Mouse (Mus musculus) limb, embryonic 14.5 days (tissue): Measurements from ENCODE around the gene Ppt2. TPM values are rescaled to one million over a fixed set of nuclear protein-coding genes. Genes with fewer than 3 reads are reported as not detected.

ENCODE experiments used
- ATAC-seq: fragments of 200-750 bp; cut with Nextera tagmentation; 2 replicates; pipeline ENCODE4 v1.8.0; 2017; ENCODE audit warnings: low read depth, moderate number of reproducible peaks, moderate TSS enrichment; ENCODE audit not compliant: low FRiP score
- DNase-seq: peaks from one replicate; pipeline ENCODE4 v3.0.0-alpha.2; 2015; ENCODE audit warnings: low spot score
- H3K27ac ChIP-seq: fragments of 300-500 bp; sonication (generic); replicated peaks from 2 replicates; pipeline ENCODE4 v1.5.1; 2014; ENCODE audit warnings: low read depth, mild to moderate bottlenecking, low read length, moderate library complexity, mixed read lengths
- H3K27me3 ChIP-seq: fragments of 300-500 bp; sonication (generic); 2 replicates; pipeline ENCODE4 v1.6.1; 2014; ENCODE audit warnings: low read length, mixed read lengths; ENCODE audit not compliant: control insufficient read depth, insufficient read depth
- H3K36me3 ChIP-seq: fragments of 300-500 bp; sonication (generic); 2 replicates; pipeline ENCODE4 v1.6.1; 2014; ENCODE audit warnings: mild to moderate bottlenecking, low read length, moderate library complexity, mixed read lengths; ENCODE audit not compliant: control insufficient read depth, insufficient read depth
- H3K4me1 ChIP-seq: fragments of 300-500 bp; sonication (generic); 2 replicates; pipeline ENCODE4 v1.6.1; 2014; ENCODE audit warnings: antibody characterized with exemption, low read length, mixed read lengths; ENCODE audit not compliant: control insufficient read depth, insufficient read depth
- H3K4me2 ChIP-seq: fragments of 300-500 bp; sonication (generic); replicated peaks from 2 replicates; pipeline ENCODE4 v1.6.1; 2014; ENCODE audit warnings: low read depth, mild to moderate bottlenecking, low read length, moderate library complexity; ENCODE audit not compliant: severe bottlenecking
- H3K4me3 ChIP-seq: fragments of 300-500 bp; sonication (generic); replicated peaks from 2 replicates; pipeline ENCODE4 v1.5.1; 2014; ENCODE audit warnings: low read length
- H3K9ac ChIP-seq: fragments of 300-500 bp; sonication (generic); 2 replicates; pipeline ENCODE4 v1.6.1; 2014; ENCODE audit warnings: mild to moderate bottlenecking, low read depth, low read length, moderate library complexity; ENCODE audit not compliant: severe bottlenecking
- H3K9me3 ChIP-seq: fragments of 300-500 bp; sonication (generic); 2 replicates; pipeline ENCODE4 v1.6.1; 2016; ENCODE audit warnings: low read length; ENCODE audit not compliant: control insufficient read depth
- POLR2A ChIP-seq: fragments of 200-500 bp; IDR thresholded peaks from 2 replicates; pipeline ENCODE4 v1.8.0; 2012; ENCODE audit warnings: inconsistent platforms, mild to moderate bottlenecking, moderate library complexity, borderline replicate concordance; ENCODE audit not compliant: insufficient read depth, insufficient read length; ENCODE audit errors: extremely low read depth
- WGBS: fragments of 180-500 bp; shearing (Covaris S2); extraction: QIAGEN DNeasy Blood & Tissue Kit; methylation state at CpG from one replicate; pipeline ENCODE4 v1.1.7; 2014; 5-methylcytosine and 5-hydroxymethylcytosine counted together
- polyA plus RNA-seq, 2 experiments: library from polyadenylated mRNA; depleted of rRNA in 1 of 2; stranded (reverse) in 1 of 2; unstranded in 1 of 2; fragments of >200 nt; fragmentation: Nextera tagmentation in 1 of 2; extraction: Ambion mirVana in 1 of 2; gene quantifications; 2 replicates each; pipeline versions ENCODE4 v1.2.1 to v1.2.3; 2012 to 2014

Gene Ppt2
- polyA plus RNA-seq, 2 experiments, result 29.9 to 39.6 TPM

DNA sequence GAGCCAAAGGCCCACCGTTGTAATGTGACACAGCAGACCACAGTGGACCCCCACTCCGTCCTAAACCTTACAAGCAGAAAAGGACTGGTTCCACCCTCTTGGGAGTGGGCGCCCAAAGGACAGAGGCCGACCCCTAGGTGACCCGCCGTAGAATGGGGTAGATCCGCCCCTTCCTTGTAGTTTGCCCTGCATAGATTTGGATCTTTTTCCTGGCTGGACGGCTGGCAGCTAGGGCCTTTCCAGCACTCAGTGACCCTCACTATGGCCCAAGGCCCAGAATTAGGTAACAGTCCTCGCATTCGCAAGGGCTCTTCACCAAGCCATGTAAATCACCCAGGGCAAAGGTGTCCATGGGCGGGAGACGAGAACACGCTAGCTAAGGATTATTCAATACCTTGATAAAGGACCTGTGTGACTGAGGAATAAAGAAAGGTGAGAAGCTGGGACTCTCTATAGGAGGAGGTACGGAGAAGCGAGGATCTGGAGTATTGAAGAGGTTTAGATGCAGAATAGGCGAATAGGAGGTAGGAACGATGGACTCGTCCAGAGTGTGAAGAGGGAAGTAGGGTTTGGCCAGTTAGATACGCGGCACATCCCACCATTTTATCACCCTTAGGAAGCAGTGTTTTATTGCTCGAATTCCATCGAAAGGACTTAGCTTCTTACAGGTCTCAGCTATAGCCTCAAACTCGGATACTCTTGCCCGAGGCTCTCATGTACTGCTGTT, 23.6 kb downstream of the Ppt2 start:
- WGBS, result 12% methylated on average over 24 of the region's 24 CpGs
- DNase-seq, result no peak

GRCm38 (mm10) chr17:34604061-34604508, 24.2 kb downstream of the Ppt2 start, which contains the start of gene Agpat1:
Agpat1 (plus strand) TSS chr17:34604262.
- H3K36me3 ChIP-seq, result peaks cover 30% of the 10 kb centered on the region
- H3K27me3 ChIP-seq, result no peaks in the 10 kb centered on the region
- H3K27ac ChIP-seq, result peak within 1 kb of the TSS; percentile 71
- H3K4me2 ChIP-seq, result peak within 1 kb of the TSS; percentile 92
- no peaks in the 10 kb centered on the region for H3K9me3 ChIP-seq
- TF ChIP-seq POLR2A, result no peak
- peak; percentile 89 for ATAC-seq
- peak; percentile 100 for DNase-seq
- WGBS, result 0% methylated on average over 35 of the region's 35 CpGs
- H3K4me3 ChIP-seq, result peak within 1 kb of the TSS; percentile 95
- H3K9ac ChIP-seq, result peak within 1 kb of the TSS; percentile 88
- peaks cover 26% of the 10 kb centered on the region for H3K4me1 ChIP-seq

More for the DNA sequence above, 23.6 kb downstream of the Ppt2 start:
- TF ChIP-seq POLR2A, result no peak
- no peaks in the 10 kb centered on the region for H3K27me3 ChIP-seq
- H3K36me3 ChIP-seq, result peaks cover 30% of the 10 kb centered on the region
- no peak; the same call in 1 of the 2 replicates for ATAC-seq
- H3K4me3 ChIP-seq, result peak overlapping the region; percentile 95
- H3K9ac ChIP-seq, result peak overlapping the region; percentile 88
- peak overlapping the region; percentile 92 for H3K4me2 ChIP-seq
- H3K9me3 ChIP-seq, result no peaks in the 10 kb centered on the region
- H3K27ac ChIP-seq, result peak overlapping the region; percentile 71
- peaks cover 26% of the 10 kb centered on the region for H3K4me1 ChIP-seq

GRCm38 (mm10) chr17:34603375-34604060, 24.8 kb downstream of the Ppt2 start, which contains the start of gene Rnf5:
Rnf5 (minus strand) TSS chr17:34603690.
- Histone ChIP-seq H3K4me1 (peaks cover 24% of the 10 kb centered on the region), H3K27me3 (no peaks in the 10 kb centered on the region), H3K27ac (peak within 1 kb of the TSS; percentile 71), H3K9ac (peak within 1 kb of the TSS; percentile 55), H3K9me3 (no peaks in the 10 kb centered on the region), H3K4me3 (peak within 1 kb of the TSS; percentile 95), H3K4me2 (peak within 1 kb of the TSS; percentile 92), H3K36me3 (peaks cover 27% of the 10 kb centered on the region)
- ATAC-seq (peak; percentile 95), DNase-seq (peak; percentile 100)
- under 1% methylated on average over 29 of the region's 30 CpGs for WGBS
- no peak for TF ChIP-seq POLR2A

DNA sequence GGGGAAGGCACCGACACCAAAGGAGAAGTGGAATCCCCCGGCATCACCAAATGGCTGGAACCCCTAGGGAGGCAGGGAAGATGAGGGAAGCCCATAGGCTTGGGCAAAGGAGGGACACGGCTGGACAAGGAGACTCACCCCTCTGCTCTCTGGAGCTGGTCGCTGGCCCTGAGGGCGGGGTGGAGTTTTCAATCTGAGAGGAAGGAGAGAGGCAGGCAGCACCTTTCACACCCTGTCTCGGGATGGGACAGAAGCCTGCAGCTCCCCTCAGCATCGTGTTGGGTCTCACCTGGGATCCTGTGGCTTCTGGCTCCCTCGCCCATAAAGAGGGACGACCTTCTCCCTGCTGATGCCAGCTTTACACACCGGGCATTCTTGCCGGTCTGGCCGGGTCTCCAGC, 26.5 kb downstream of the Ppt2 start:
- TF ChIP-seq POLR2A, result no peak
- no peaks in the 10 kb centered on the region for H3K27me3 ChIP-seq
- peaks cover 22% of the 10 kb centered on the region for H3K36me3 ChIP-seq
- WGBS, result 88% methylated on average over 12 of the region's 12 CpGs
- no peak for DNase-seq
- no peak overlapping the region for H3K9ac ChIP-seq
- no peak overlapping the region for H3K27ac ChIP-seq
- H3K4me1 ChIP-seq, result peaks cover 28% of the 10 kb centered on the region
- H3K4me3 ChIP-seq, result no peak overlapping the region; the same call in 1 of the 2 replicates
- ATAC-seq, result no peak
- H3K4me2 ChIP-seq, result no peak overlapping the region
- H3K9me3 ChIP-seq, result no peaks in the 10 kb centered on the region

DNA sequence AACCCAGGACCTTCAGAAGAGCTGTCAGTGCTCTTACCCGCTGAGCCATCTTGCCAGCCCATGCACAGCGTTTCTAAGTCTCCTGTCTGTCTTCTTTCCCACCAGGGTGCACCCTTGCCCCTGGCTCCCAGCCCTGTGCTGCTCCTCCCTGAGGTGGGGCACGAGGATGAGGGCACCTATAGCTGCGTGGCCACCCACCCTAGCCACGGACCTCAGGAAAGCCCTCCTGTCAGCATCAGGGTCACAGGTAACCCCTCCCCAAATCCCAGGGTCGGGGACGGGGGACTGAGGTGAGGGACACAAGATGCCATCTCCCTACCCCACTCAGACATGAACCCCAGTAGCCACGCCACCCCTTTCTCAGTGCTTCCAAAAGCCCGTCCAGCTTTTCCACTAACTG, 28.4 kb downstream of the Ppt2 start:
- H3K9me3 ChIP-seq, result no peaks in the 10 kb centered on the region
- peaks cover 41% of the 10 kb centered on the region for H3K36me3 ChIP-seq
- 73% methylated on average over 9 of the region's 9 CpGs for WGBS
- no peaks in the 10 kb centered on the region for H3K27me3 ChIP-seq
- no peak overlapping the region for H3K4me2 ChIP-seq
- H3K9ac ChIP-seq, result no peak overlapping the region
- TF ChIP-seq POLR2A, result no peak
- no peak overlapping the region for H3K4me3 ChIP-seq
- ATAC-seq (no peak), DNase-seq (no peak)
- no peak overlapping the region for H3K27ac ChIP-seq
- peaks cover 20% of the 10 kb centered on the region for H3K4me1 ChIP-seq
